Mouse (Mus musculus) cerebellum, adult 11-12 months (tissue): ENCODE results near the gene Palm.

Source experiments
- DNase-seq: peaks from one replicate; pipeline ENCODE4 v3.0.0; 2022

The Palm gene

DNA sequence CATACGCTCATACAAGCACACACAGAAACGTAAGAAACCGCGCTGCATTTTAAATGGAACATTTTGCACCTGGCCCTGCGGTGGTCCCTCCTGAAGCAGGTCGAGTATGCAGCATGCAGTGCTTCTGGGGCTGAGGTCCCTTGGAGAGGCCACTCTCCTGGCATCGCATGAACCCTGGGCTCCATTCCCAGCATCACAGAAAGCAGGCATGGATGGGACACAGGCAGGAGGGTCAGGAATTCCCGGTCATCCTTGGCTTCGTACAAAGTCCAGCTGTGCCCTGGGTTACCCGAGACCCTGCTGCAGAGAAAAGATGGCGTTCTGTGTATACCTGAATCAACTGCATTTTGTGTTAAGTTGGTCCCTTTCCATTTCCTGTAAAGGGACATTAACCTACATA lies 7.1 kb downstream of the Palm start:
- no peak for DNase-seq

DNA sequence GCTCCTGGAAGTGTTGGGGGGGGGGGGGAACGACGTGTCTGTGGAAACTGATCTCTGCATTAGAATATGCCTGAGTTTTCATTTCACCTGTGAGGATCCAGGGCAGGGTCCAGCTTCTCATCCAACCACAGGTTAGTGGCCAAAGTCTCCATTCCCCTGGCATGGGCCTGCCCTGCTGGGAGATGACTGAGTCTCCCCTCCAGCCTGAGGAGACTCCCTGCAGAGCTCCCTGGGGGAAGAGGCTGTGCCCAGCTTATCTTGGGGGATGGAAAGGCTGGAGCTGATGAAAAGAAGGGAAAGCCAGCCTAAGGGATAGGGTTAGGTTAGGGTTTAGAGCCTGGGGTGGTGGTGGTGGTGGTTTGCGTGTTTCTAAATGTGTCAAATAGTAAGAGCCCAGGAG lies 8.5 kb downstream of the Palm start:
- DNase-seq = no peak

DNA sequence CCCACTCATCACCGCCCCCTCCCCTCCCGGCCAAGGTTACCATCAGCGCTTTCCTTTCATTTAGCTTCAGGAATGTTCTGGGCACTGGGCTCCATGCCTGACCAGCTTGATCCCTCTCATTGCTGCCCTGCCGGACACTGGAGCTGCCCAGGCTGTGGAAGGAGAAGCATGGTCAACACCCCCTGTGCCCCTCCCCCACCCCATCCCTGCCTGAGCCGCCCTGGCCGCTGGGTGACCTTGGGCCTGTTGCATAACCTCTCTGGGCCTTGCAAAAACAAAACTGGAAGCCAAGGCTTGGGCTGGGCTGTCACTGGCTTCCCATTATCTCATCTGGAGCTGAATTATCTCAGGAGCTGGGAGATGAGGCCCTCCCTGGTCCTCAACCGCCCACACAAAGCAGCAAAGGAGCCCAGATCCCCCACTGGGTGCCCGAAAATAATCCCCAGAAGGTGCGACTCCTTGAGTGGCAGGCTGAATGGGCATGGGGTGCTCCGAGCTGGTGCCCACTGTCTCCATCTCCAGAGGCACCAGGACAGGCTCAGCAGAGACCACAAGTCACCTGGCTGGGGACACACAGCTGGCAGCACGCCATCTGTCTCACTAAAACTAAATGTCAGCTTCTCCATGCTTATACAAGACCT lies 9.1 kb downstream of the Palm start:
- peak; percentile 65 for DNase-seq

DNA sequence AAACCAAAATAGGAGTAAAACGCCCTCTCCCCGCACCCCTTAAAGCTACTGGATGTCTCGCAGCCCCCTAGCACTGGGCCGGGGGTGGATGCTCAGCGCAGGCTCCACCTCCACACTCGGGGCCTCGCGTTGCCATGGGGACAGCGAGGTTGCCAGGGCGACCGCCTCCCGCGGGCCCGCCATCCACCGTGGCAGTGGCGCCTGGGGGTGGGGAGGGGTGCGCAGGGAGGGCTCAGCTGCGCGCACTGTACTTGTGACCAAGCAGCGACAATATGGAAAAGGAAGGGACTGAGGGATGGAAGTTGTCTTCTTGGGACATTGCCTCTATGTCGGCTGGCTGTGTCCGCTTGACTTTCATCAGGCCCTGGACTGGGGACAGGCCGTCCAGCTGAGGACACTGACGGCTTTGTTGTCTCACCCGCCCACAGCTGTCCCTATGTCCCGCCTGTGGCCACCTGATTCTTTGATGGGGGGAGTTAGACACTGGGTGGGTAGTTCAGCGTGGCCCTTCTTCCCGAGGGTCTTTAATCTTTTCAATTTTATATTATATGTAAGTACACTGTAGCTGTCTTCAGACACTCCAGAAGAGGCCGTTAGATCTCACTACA lies 10.4 kb downstream of the Palm start:
- DNase-seq = peak; percentile 62

DNA sequence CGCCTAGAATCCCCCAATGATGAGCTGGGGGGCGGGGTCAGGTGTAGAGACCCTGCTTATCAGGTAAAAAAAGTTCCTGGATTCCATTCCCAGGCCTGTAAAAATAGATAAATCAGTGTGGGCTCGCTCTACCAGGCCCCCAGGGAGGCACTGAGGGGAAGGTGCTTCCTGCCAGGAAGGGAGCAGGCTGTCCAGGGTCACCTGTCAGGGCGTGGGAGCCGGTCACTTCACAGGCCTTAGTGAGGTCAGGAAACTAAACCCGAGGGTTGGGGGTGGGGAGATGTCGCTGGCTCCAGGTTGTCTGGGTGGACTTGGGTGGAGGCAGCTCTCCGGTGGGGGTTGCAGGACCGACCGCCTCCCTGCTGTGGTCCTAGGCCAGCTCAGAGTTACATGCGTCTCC lies 12.3 kb downstream of the Palm start:
- DNase-seq = no peak

DNA sequence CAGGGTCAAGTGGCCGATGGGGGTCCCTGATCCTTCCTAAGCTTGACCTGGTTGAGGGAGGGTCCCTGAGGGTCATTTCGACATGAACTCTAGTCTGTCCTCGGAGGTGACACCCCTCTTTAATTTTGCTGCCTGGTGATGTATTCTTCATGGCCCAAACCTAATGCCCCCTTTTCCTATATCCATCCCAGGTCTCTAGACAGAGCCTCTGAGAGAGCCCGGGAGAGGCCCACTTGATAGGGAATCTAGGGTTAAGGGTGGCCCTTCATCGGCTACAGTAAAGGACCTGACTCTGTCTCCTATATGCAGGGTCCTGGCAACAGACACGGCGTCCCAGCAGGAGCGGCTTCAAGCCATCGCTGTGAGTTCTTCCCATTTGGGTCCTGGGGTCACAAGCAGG lies 13.0 kb downstream of the Palm start:
- DNase-seq = no peak

DNA sequence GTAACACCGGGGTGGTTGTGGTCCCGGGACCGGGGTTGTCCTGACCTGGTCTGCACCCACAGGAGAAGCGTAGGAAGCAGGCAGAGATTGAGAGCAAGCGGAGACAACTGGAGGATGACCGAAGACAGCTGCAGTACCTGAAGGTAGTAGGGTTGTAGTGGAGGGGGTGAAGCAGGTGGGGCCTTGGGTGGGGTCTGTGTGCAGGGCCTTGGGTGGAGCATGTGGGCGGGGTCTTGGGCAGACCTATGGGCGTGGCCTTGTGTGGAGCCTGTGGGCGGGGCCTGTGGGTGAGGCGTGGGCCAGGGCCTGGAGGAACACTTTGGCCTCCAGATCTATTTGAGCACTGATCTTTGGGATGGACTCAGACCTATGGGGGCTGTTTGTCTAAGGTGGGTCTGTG lies 13.6 kb downstream of the Palm start:
- DNase-seq = no peak

DNA sequence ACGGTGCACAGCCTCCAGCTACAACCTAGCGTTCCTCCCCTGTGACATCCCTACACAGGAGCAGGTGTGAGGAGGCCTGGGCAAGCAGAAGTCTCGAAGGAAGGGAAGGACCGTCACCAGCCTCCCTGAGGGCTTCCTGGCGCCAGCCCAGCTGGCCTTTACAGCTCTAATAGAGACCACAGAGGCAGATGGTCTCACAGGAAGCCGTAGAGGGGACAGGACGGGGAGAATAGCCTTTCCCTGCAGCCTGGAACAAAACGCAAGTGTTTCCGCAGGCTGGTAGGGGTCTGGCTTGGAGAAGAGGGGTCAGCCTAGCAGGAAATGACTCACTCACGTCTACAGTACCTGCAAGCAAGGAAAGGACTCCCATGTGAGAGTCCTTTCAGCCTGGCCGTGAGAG lies 14.5 kb downstream of the Palm start:
- peak; percentile 70 for DNase-seq

DNA sequence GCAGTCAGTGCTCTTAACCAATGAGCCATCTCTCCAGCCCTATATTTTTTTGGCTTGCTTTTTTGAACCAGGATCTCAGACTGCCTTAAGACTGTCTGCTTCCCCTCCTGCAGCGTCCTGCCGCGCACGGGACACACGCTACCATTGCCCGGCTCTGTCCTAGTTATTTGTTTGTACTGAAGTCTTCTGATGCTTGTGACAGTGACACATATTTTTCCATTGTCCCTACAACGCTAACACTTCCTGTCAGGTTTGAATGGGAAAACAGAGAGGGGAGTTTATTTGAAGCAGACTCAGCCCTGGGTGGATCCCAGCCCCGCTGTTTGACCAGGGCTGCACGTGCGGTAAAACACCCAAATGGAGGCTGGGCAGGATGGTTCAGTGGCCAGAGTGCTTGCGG lies 15.4 kb downstream of the Palm start:
- no peak for DNase-seq

DNA sequence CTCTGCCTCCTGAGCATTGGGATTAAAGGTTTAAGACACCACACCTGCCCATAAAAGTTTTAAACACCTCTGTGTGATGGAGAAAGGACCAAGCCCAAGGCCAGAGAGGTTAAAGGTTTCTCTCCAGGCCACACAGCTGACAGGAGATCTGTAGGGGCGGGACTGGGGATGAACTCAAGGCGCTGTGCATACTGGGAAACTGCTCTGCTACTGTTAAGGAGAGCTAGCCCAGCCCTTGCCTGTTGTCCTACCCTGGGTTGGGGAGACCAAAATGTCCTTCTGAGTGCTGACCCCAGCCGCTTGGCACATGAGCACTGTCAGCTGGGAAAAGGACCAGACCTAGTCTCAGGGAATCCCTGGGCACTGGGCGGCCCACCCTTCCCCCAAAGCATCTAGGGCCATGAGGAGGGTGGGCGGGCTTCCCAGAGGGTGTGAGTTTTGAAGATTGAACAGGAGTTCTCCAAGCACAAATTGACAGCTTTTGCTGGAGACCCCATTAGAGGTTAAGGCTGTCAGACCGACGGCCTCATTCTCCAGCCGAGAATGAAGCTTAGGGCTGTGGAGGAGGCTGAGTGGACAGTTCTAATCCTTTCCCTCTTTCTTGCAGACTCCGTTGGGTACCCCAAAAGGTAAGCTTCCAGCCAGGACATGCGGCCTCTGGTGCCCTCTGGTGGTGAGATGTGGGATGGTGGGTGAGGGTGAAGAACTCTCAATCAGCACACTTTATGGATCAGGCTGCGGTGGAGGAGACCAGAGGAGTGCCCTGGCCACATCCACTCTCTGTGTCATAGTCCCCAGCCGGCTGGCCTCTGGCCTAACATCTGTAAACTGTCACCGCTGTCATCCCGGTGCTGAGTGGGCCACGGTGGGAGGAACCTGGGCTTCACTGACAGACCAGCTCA lies 18.6 kb downstream of the Palm start:
- peak; percentile 75 for DNase-seq

DNA sequence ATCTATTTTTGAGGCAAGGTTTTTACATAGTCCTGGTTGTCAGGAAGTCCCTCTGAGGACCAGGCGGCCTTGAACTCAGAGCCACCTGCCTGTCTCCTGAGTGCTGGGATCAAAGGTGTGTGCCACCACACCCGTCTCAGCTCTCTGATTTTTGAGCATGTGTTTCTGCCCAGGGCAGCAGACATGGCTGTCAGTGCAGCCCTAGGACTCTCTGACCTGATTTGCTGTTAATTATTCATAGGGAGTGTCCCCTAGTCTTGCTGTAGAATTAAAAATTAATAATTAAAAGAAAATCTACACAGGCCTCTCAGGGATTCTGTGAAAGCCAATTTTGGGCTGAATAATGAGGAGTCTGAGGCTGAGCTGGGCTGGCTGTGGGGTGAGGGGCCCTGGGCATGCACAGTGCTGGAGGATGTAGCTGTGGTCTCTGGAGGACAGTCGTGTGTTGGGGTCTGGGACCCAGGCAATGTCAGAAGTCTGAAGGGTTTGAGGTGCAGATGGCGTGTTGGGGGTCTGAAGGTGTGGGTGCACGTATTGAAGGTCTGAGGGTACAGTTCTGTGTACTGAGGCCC lies 21.0 kb downstream of the Palm start:
- DNase-seq = no peak

DNA sequence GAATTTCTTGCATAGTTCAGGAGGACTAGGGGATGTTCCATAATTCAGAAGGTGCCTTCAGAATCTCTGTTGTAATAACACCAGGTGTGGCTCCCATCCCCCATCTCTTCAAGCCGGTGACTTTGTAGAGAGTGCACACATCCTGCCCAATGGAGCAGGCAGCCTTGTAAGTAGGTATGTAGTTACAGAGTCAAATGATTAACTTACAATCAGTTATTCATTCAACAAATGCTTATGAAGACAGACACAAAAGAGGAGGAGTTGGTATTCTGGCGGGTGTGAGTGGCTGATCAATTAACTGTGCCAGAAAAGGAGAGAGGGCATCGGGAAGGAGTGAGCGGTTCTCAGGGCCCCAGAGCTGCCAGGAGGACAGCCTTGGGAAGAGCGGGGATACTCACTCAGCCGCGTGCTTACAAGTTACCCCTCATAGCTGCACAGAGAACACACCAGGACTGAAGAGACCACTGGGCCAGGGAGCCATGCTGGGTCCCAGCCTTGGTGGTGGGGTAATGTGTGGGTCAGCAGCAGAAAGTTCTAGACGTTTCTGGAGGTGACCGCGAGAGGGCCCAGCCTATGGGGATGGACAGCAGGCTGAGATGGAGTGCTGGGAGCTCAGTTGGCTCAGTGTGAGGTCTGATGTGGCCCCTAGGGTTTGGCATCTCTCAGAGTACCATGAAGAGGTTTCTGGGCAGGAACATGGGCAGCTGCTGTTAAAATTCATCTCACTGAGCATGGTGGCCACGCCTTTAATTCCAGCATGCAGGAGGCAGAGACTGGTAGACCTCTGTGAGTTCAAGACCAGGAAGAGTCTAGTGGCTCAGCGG lies 22.5 kb downstream of the Palm start:
- DNase-seq = no peak

DNA sequence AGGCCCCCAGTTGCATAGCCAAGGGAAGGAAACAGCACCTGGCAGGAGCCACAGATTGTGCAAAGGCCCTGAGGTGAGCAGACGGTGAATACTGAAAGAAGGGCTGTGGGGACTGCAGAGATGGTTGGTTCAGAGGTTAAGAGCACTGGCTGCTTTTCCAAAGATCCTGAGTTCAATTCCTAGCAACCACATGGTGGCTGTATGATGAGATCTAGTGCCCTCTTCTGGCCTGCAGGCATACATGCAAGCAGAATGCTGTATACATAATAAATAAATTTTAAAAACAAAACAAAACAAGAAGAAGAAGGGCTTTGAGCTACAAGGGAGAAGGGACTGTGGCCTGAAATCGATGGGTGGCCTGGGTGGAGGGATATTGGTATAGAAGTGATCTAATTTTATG lies 23.7 kb downstream of the Palm start:
- no peak for DNase-seq

DNA sequence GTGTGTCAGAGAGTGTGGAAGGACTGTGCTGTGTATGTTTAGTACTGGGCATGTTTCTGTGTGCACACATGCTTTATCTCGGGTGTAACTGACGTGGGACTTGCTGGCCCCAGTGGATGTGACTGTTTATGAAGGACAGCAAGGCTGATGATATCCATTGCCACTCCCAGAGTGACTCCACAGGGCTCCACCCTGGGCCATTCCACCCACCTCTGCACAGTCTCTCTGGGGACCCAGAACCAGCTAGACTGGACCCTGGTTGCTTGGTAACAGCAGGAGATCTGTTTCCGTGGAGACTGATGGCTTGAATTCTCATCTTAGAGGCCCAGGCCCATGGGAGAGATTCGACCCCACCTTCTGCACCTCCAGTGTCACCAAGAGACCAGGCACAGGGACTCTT lies 24.9 kb downstream of the Palm start:
- DNase-seq = no peak

DNA sequence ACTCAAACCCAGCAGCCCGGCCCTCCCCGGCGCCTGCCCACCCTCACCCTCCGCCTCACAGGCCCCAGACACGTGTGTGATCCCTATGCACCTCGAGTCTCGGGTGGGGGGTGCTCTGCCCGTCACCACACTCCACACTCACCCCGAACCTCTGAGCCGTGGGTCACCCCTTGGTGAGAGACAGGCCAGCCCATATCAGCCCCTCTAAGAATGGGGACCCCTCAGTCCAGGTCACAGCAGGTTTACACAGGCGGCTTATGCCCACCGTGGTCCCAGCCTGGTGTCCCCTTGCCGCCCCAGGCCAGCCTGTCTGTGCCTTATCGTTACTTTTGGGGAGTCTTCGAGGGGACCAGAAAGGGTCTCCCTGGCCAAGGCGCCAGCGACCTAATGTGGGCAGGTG lies 26.2 kb downstream of the Palm start:
- no peak for DNase-seq

DNA sequence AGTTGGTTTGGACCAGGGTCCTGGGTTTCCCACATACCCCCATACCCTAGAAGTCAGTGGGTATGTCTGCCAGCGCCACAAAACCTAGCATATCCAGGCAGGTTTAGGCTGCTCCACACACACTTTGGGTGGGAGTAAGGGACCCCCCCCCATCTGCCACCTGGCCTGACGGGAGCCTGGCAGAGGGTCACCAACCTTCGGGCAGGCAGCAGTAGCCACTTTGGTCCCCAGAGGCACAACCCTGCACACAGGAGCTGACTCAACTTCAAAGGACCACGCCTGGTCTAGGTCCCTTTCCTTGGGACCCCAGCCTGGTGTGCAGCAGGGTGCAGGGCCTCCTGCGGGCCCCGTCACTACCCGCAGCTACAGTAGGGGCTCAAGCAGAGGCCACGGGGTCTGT lies 26.9 kb downstream of the Palm start:
- no peak for DNase-seq

DNA sequence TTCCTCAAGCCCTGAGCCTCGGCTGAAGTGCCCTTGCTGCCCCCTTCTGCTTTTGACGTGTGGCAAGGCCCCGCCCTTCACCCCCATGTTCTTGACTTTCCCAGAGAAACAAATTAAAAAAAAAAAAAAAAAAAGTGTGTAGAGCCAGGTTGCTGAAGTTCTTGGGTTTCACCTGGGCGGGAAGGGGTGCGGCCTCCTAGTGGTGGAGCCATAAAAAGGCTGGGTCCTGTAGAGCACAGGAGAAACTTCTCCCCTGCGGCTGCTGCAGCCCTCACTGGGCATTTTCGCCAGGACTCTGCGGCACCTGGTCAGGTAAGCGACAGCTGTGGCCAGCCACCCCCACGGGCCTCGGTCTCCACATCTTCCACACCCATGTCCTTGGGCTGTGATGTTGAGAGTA lies 27.4 kb downstream of the Palm start, which contains the start of gene Misp:
Gene Misp (plus strand): TSS at position 208 of the 400 bp plus-strand sequence.
- DNase-seq = no peak

DNA sequence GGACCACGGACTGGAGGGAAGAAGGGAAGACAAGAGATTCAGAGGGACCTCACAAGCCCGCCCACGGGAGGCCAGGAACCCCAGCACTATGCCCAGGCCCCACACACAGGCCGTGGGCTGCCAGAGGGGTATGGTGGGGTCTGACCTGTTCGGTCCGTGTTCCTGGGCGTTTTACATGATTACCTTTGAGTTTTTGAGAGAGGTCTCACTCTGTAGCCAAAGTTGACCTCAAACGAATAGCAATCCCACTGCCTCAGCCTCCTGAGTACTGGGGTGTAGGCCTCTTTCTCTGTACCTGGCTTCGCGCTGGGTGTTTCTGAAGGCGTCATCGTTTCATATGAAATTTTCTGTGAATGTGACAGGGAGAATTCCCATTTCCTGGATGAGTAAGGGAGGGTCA lies 28.4 kb downstream of the Palm start:
- DNase-seq = no peak

DNA sequence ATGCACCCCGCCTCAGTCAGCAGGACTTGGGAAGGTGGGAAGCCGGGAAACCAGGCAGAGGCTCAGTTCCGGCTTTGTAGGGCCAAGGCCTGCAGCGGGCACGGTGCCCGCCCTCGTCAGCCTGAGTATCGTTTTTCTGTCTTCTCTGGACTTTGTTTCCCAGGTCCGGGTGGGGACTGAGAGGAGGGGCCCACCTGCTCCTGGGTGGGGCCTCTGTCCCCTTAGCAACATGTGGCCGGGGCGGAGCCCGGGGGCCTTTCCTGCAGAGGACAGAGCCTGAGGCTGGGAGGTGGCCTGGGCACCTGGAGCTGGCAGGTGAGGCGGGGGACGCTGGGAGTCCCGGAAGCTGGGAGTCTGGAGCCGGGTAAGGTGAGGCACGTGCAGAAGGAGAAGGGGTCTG lies 29.0 kb downstream of the Palm start:
- DNase-seq = no peak

DNA sequence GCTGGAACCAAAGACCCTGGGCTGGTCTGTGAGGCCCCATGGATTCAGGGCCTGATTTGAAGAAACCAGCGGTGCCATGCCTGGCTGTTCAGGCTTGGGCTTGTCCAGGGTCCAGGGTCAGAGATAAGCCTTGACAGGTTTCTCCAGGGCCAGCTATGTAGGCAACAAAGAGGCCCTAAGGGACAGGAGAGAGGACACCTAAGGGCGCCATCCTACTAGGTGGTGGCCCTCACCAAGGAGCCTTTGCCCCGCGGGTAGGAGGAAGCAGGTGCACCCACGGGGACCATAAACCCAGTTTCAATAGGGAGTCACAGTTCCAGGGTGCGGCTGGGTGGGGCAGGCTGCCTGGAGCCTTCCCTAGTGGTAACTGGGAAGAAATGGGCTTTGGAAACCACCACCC lies 29.6 kb downstream of the Palm start:
- DNase-seq = no peak

DNA sequence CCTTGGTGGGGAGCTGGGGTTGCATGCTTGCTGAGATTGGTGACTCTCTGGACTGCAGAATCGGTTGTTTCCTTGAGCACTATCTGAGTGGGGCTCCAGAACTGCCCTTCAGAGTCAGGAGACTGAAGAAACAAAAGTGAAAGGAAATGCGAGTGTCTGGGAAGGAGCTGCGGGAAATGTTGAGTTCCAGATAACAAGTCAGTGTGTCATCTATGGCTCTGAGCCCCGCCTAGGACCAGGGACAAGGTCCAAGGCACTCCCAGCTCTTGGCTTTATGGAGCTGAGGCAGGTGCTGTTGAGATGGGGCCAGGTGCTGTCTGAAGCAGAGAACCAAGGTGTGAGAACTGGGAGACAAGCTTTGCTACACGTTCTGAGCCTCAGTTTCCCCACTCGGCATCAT lies 31.0 kb downstream of the Palm start:
- DNase-seq = no peak

DNA sequence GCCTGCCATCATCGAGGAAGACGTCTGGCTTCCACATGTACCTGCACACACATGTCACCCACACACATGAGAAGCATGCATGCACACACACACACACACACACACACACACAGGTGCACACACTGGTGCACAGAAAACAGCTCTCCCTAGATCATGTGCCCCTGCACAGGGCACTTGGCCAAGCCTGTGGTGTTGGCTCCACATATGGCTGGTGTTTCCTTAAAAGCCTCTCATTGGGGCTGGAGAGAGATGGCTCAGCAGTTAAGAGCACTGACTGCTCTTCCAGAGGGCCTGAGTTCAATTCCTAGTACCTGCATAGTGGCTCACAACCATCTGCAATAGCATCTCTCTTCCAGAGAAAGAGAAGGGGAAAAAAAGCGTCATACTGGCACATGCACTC lies 38.2 kb downstream of the Palm start:
- no peak for DNase-seq
